In genomic region chr8:71497881-71498501, GRCm38 (mm10) we compare ENCODE assay signal across 9 mouse cellular contexts. TPM values are rescaled to one million over a fixed set of nuclear protein-coding genes. Genes with fewer than 3 reads are reported as not detected.
A peak's percentile ranks its signal among the peaks of the same experiment; 100 is the strongest.
DNase-seq lines count a peak whose midpoint lies in the region; ATAC-seq and TF ChIP-seq lines count a peak whose summit lies in the region.
"Had no signal": no experiment of that assay in that cellular context is flagged by ENCODE, and none has a peak within 500 bp of the region (broad histone marks: within the 10 kb centered on the region; RNA-seq: fewer than 3 reads in every experiment).

No protein-coding gene starts in this region.

- WGBS in heart, embryonic 11.5 days (ENCODE audit: insufficient replicate concordance), result 17% methylated on average over 15 of the region's 15 CpGs

- peaks cover 65% of the 10 kb centered on the region for H3K4me1 ChIP-seq in E14TG2a.4 (replicated peaks; ENCODE audit: low read depth, low read length)
- H3K4me1 ChIP-seq in heart, embryonic 11.5 days (ENCODE audit: control insufficient read depth, insufficient read depth, low read length), result peaks cover 36% of the 10 kb centered on the region

- peak overlapping the region; percentile 82 for H3K27ac ChIP-seq in heart, embryonic 11.5 days (ENCODE audit: low read depth, low read length)
- H3K27ac ChIP-seq: midbrain, embryonic 12.5 days had no signal

- no peak for TF ChIP-seq CTCF in E14TG2a.4 (conservative IDR thresholded peaks at IDR 0.05; ENCODE audit: low read length)

- H3K4me2 ChIP-seq in heart, embryonic 11.5 days, result peak overlapping the region; percentile 42
- H3K4me2 ChIP-seq: midbrain, embryonic 12.5 days had no signal

- peaks cover 31% of the 10 kb centered on the region for H3K36me3 ChIP-seq in E14TG2a.4 (ENCODE audit: insufficient read depth, low read length)
- H3K36me3 ChIP-seq in heart, embryonic 11.5 days (ENCODE audit: control insufficient read depth, insufficient read depth, low read length), result peaks cover 3% of the 10 kb centered on the region; the same call in 1 of the 2 replicates

- H3K4me3 ChIP-seq in E14TG2a.4 (replicated peaks; ENCODE audit: low read length), result peak overlapping the region; percentile 66
- no peak overlapping the region for H3K4me3 ChIP-seq in heart, embryonic 11.5 days (ENCODE audit: low read depth, low read length)
- H3K4me3 ChIP-seq: midbrain, embryonic 12.5 days had no signal

- H3K9ac ChIP-seq in heart, embryonic 11.5 days (ENCODE audit: low read depth, low read length), result peak overlapping the region; percentile 43; the same call in 1 of the 2 replicates
- H3K9ac ChIP-seq: midbrain, embryonic 12.5 days had no signal

- H3K9me3 ChIP-seq in E14TG2a.4 (ENCODE audit: low read length), result no peaks in the 10 kb centered on the region
- no peaks in the 10 kb centered on the region for H3K9me3 ChIP-seq in heart, embryonic 11.5 days (replicated peaks; ENCODE audit: control insufficient read depth, low read length)
- H3K9me3 ChIP-seq: midbrain, embryonic 12.5 days had no signal

- peak; percentile 67 to 79 for DNase-seq in adrenal gland, adult (ENCODE audit: inconsistent age in 2 of 2, low spot score in 1 of 2)
- no peak for DNase-seq in adrenal gland, postnatal 4 days (ENCODE audit: low spot score in 2 of 2)
- DNase-seq in kidney, postnatal 36 days, result peak; percentile 73 to 85
- DNase-seq in thymus, postnatal 4 days, result no peak
- no peak for DNase-seq in right cerebral cortex, adult 18-20 months
- no peak for DNase-seq in layer of hippocampus, postnatal 10 days (ENCODE audit: low spot score in 2 of 2)

- no peak for ATAC-seq in heart, embryonic 11.5 days (replicated peaks; ENCODE audit: insufficient number of reproducible peaks, low FRiP score, low TSS enrichment)

- H3K27me3 ChIP-seq in E14TG2a.4 (ENCODE audit: insufficient read depth, low read length), result no peaks in the 10 kb centered on the region
- no peaks in the 10 kb centered on the region for H3K27me3 ChIP-seq in heart, embryonic 11.5 days (ENCODE audit: control insufficient read depth, insufficient read depth, low read length)

RNA-seq across cellular contexts. Expression of gene Gtpbp3, which starts 10.1 kb away (rescaled TPM):
- 10 to 100 TPM; 30.6 to 32.0 TPM for total RNA-seq in adrenal gland, postnatal 4 days (2021)
- 4.8 and 5.3 TPM in 2 replicates for polyA plus RNA-seq in heart, embryonic 11.5 days (2014; fragmentation: Nextera tagmentation; extraction: Ambion mirVana)
- 10 to 100 TPM; 26.4 to 29.4 TPM for total RNA-seq in layer of hippocampus, postnatal 10 days (2021)

RNA-seq across cellular contexts. Expression of gene Ano8, which starts 12.2 kb away (rescaled TPM):
- 10 to 100 TPM; 25.9 to 26.3 TPM for total RNA-seq in adrenal gland, postnatal 4 days (2021)
- 0.90 and 1.4 TPM in 2 replicates for polyA plus RNA-seq in heart, embryonic 11.5 days (2014; fragmentation: Nextera tagmentation; extraction: Ambion mirVana)
- total RNA-seq in layer of hippocampus, postnatal 10 days (2021), result 10 to 100 TPM; 64.3 to 71.5 TPM

RNA-seq across cellular contexts. Expression of gene Plvap, which starts 13.6 kb away (rescaled TPM):
- 100 to 1,000 TPM; 179 to 185 TPM for total RNA-seq in adrenal gland, postnatal 4 days (2021)
- 148 and 170 TPM in 2 replicates for polyA plus RNA-seq in heart, embryonic 11.5 days (2014; fragmentation: Nextera tagmentation; extraction: Ambion mirVana)
- total RNA-seq in layer of hippocampus, postnatal 10 days (2021), result 1 to 10 TPM; 8.1 to 9.2 TPM

RNA-seq across cellular contexts. Expression of gene Ccdc194, which starts 27.5 kb away (rescaled TPM):
- under 1 TPM in 1 of 2 experiments, not detected in 1; 0.25 TPM for total RNA-seq in adrenal gland, postnatal 4 days (2021)
- polyA plus RNA-seq in heart, embryonic 11.5 days (2014; fragmentation: Nextera tagmentation; extraction: Ambion mirVana), result 0.55 and 1.3 TPM in 2 replicates
- total RNA-seq in layer of hippocampus, postnatal 10 days (2021), result not detected

RNA-seq across cellular contexts. Expression of gene Dda1, which starts 29.0 kb away (rescaled TPM):
- 10 to 100 TPM; 61.2 to 61.4 TPM for total RNA-seq in adrenal gland, postnatal 4 days (2021)
- polyA plus RNA-seq in heart, embryonic 11.5 days (2014; fragmentation: Nextera tagmentation; extraction: Ambion mirVana), result 95.9 and 102 TPM in 2 replicates
- total RNA-seq in layer of hippocampus, postnatal 10 days (2021), result 100 to 1,000 TPM; 128 to 130 TPM

Comparison
In these comparisons a context has a peak if more than half of its experiments do, and no peak if none do; other contexts are left out.
1. DNase-seq: peak in adrenal gland, adult (2 of 2) and kidney, postnatal 36 days (2 of 2); none in adrenal gland, postnatal 4 days (0 of 2), thymus, postnatal 4 days (single experiment), right cerebral cortex, adult 18-20 months (single experiment) and layer of hippocampus, postnatal 10 days (0 of 2).
2. RNA of gene Plvap, which starts 13.6 kb away (total RNA-seq): 179 to 185 TPM in adrenal gland, postnatal 4 days; 8.1 to 9.2 TPM in layer of hippocampus, postnatal 10 days; every median in the first group is over 10 times any median in the second.